Mouse (Mus musculus) kidney, postnatal 10 days (tissue): ENCODE measurements around the gene Mul1.
"Not testable (repeated sequence)": the region's sequence is repeated elsewhere in the genome, so short reads cannot be mapped to it uniquely, and the experiment has no call there.

Experiments used
- DNase-seq: peaks from one replicate; pipeline ENCODE4 v3.0.0; 2021; ENCODE audit warnings: mixed read lengths

The Mul1 gene

DNA sequence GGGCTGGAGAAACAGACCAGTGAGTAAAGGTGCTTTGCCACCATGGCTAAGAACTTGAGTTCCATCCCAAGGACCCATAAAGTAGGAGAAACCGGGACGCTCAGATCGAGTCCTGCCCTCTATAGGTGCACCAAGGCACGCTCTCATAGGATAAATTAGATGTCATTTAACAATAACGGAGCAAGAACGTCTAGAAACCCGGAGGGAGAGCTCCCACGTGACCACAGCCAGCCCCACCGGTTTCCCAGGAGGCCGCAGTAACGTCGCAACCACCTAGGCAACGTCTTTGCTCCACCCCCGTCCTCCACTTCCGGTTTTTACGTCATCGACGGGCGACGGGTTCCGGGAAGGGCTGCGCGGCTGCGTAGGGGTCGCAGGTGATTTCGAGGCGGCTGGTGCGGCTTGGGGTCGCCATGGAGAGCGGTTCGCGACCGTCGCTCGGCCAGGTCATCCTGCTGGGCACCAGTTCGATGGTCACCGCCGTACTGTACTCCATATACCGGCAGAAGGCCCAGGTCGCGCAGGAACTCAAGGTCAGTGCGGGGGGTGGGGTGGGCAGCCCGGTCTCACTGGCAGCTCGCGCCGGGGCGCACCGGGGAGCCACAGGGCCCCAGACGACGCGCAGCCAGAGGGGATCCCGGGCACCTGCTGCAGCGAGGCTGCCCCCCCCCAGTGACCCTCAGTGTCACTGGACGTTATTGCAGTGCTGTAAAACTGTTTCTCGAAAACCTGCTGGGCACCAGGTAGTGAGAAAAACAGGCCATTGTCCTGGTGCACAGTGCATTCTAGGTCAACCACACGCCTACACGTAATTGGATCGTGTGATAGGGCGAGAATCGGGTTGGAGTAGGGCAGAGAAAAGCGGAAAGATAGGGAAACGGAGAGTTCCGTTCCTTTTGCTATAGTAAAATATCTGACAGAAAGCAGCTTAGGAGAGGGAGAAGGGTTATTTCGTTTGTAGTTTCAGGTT is at the start of gene Mul1:
Gene Mul1, plus strand, starts transcription at position 325 of the 970 bp plus-strand sequence.
- peak; percentile 97 for DNase-seq

DNA sequence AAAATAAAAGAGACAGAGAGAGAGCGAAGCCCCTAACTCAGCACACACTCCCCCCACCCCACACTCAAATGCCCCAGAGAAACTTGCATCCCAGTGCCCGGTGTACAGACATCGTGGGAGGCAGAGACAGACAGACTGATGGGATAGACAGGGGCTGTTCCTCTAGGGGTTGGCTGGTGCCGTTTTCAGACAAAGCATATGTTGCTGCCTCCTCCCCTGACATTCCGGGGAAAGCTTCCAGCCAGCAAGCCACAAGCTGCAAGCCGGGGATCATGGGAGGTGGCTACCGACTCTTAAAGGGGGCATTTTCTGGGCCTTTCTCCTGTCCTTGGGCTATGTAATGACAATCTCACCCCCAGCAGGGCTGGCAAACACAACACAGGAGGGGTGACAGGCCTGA is 40.8 kb upstream of the Mul1 start:
- no peak for DNase-seq

DNA sequence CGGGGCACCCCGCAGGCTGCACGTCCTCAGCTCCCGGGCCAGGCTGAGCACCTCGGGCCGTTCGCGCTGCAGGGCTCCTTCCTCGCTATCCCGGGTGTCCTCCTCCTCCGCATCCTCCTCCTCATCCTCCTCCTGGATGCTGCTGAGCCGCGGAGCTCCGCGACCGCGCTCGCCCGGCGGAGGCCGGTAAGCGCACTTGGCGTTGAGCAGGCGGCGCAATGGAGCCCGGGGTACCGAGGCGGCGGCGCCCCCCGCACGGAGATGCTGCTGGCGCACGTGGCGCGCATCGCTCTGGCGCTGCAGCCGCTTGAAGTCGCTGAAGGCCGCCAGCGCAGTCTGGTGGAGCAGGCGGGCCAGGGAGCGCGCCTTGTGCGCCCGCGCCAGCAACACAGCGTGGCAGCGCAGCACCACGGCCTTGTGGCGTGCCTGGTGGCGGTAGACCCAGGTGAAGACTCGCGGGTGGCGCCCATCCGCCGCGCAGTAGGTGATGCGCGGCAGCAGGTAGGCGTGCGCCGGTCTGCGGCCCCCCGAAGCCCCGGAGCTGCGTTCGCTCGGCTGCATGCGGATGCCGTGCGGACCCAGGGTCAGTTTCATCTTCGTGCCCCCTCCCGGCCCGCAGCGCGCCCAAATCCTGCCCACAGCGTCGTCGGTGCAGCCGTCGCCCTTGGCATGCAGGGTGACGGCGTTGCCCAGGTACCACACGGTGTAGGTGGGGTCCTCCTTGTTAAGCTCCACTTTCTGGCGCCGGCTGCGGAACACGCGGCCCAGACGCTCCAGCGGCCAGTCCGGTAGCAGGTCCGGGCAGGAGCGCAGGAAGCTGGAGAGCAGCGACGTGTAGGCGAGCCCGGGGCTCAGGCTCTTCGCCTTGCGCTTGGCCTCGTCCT is 39.1 kb upstream of the Mul1 start:
- peak; percentile 31 for DNase-seq

DNA sequence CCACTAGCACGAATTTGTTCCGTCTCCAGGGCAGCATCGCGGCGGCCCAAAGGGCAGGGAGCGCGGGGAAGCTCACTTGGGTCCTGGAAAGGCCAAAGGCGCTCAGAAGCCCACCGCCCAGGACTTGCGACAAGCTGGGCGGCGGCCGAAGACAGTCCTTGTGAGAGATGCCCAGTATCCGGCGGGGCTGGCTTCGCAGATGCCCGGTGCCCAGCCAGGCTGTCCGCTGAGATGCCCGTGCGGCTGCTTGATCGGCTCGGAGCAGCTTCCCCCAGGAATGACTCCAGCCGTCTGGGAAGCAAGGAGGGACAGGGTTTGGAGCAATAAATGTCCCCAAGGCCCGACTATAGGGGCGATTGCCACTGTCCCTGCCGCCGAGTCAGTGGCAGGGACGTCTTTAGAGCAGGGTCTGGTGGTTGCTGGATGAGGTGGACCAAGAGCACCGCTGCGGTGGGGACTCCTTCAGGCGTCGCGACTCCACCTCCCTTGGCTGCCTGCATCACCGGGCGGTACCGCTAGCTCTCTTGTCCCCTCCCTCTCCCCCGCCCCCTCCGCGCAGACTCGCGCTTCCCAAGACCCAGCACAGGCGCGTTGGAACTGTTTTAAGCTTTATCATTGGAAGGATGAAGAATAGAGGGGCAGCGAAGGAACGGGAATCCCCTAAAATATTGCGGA is 38.4 kb upstream of the Mul1 start, which contains the start of gene Fam43b:
Gene Fam43b, minus strand, starts transcription at position 558 of the 675 bp plus-strand sequence.
- DNase-seq = peak; percentile 72

DNA sequence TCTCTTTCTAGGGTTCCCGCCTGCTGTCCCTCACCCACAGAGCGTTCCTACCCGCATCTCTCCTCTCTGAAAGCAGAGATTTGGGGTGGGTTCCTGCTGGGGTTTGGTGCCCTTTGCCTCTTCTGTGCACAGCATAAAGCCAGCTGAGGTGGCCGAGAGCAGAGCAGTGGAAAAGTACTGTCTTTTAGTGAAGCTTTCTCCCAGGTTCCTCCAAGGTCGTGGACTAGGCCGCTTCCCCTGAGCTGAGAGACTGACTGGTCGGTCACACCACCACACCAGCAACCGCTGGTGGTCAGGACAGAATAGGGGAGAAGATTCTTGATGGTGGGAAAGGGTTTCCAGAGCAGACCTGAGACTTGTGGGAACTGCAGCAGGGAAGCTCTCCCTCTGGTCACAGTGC is 37.8 kb upstream of the Mul1 start:
- no peak for DNase-seq

DNA sequence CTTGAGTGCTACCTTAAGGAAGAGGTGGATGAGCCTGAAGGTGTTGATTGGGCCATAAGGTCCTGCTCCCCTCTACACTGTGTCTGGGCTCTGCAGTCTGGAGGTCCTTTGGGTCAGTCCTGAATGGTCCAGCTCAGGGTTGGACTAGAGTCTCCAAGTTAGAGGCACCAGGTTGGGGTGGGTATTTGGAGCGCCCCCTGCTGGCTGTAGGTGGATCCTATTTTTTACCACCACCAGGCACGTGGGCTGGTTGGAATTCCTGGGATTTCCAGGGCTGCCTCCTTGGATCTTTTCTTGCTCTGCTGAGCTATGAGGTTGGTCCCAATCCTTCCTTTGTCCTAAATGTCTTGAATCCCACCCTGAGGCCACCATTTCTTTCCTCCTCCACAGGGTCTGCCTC is 29.7 kb upstream of the Mul1 start:
- peak; percentile 64 for DNase-seq

DNA sequence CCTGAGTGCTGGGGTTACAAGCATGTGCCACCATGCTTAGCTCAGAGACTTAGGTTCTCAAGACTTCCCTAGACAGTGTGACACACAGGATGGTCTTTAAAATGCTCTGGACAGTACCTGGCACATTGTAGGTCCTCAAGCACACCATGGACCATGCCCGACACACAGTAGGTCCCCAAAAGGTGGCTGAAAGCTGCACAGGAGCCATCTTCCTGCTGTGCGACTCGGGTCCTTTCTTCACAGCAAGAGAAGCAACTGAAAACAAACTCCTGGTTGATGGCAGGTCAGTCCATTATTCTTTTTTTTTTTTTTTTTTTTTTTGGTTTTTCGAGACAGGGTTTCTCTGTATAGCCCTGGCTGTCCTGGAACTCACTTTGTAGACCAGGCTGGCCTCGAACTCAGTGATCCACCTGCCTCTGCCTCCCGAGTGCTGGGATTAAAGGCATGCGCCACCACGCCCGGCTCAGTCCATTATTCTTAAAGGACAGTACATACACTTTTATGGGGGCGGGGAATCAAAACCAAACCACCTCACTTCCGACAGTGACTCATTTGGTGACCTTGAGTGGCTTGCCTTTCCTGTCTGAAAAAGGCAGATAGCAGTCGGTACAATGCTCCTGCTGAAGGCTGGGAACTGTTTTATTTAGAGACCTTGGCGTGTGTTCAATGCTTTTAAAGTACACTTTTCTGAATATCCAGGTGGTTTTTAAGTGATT is 26.8 kb upstream of the Mul1 start:
- DNase-seq = peak; percentile 34

DNA sequence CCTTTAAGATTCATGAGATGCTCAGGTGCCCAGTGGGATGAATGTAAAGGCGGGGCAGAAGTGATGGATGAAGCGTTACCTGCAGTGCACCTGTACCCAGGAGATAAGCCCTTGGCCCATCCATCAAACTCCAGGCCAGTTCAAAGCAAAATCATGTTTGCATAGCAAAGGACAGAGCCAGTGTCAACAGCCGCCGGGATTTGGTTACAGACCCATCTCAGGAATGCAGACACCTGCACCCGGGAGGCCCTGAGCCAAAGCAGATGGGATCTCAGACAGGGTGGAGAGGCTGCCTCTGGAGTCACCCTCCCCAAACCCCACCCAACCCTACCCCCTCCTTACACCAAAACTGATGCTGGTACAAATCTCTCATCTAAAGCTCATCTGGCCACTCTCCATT is 23.5 kb upstream of the Mul1 start:
- DNase-seq = no peak

DNA sequence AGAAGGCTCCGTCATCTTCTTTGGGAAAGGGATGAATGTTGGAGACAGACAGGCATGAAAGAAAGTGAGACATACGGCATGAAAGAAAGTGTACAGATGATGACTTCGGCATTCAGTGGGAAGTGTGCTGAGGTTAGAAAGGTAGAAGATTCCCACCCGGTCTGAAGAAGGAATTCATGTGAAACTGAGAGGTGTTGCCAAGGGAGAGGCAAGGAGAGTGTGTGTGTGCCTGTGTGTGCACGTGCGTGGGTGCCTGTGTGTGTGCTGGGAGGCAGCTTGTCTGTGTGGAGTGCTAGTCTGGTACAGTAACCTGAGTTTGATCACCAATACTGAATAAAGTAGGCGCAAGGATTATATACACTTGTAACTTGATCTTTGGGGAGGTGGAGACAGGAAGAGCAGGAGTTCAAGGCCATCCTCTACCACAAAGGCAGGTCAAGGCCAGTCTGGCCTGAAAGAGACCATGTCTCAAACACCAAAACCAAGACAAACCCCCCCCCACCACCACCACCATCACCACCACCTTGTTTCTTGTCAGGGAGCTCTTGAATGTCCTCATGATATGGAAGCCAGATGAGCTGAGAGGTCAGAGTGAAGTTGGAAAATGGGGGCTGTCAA is 22.9 kb upstream of the Mul1 start:
- DNase-seq = no peak

DNA sequence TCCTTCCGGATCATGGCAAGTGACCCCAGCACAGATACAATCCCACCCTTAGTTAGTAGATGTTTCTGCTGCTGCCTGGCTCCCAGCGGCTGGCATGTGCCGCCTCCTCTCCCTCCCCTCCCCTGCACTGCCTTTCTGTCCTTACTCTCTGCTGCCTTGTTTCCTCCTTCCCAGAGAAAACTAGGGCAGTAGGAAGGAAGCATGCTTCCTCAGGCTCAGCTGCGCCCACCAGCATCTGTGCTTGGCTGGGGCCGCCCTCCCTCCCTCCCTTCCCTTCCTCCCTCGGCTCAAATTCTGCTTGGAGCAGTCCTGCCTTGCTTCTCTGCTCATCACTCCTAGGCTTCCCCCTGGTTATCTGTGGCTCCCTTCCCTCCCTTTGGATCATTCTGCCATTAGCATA is 19.7 kb upstream of the Mul1 start:
- peak; percentile 63 for DNase-seq

DNA sequence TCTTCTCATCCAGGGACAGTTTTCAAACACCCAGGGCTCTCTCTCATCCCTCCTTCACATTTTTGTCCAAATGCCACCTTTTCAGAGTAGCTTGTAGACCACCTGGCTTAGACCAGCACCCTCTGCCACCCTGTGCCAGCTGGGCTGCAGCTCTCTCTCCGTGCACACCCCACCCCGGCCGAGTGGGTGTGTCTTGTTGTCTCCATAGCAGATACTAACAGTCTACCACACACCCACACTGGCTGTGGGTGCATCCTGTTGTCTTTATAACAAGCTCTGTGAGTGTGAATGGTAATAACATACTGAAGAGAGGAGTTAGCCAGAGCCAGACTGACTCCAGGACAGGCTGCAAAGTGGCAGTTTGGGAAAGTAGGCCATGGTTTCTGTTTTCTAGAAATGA is 18.5 kb upstream of the Mul1 start:
- DNase-seq = no peak

DNA sequence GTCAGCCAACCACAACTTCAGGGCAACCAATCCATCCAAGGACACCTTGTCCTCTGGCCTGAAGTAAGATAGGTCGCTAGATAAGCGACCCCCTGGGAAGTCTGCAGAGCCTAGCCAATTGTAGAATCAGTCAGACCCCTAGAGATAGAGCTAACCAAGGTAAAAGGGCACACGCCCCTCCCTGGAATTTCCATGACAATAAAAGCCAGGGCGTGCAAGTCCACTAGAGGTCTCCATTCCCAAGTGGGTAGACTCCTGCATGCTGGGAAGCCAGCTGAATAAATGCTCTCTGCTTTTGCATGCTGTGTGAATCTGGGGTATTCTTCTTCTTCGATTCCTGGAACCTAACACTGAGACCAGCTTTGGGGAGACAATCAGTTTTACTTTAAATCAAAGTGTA is 18.1 kb upstream of the Mul1 start:
- no peak for DNase-seq

DNA sequence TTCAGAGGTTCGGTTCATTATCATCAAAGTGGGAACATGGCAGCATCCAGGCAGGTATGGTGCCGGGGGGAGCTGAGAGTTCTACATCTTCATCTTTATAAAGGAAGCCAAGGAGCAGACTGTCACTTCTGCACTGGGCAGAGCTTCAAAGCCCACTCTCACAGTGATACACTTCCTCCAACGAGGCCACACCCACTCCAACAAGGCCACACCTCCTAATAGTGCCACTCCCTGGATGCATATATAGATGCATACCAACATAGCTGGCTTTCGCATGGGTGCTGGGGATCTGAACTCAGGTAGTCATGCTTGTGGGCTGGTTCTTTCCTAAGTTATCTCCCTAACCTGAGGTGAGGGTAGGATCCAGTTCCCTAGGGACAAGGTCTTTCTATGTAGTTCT is 16.6 kb upstream of the Mul1 start:
- DNase-seq = no peak

DNA sequence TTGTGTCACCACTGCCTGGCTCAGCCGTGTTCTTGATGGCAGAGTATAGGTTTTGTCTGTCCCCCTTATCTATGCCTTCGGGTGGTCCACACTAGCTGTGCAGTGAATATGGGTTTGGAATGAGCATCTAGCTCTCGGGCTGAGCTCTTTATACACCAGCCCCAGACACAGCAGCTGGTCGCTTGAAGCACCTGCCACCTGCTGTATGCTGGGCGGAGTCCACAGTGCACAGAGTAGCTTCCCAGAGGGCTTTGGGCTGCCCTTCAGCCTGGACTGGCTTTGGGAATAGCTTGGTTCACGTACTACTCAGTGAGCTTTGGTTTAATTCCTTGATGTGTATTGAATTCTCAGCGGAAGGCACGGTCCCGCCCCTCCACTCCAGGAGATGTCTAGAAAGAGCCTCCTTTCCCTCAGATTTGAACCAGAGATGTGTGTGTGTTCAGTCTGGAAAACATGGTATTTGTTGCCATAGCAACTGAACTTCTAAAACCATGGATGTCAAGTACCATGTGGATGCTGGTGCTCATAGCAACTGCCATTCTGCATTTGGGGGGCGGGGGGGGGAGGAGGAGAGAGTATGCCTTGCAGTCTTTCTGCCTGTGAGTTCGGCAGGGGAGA is 16.0 kb upstream of the Mul1 start:
- DNase-seq = no peak

DNA sequence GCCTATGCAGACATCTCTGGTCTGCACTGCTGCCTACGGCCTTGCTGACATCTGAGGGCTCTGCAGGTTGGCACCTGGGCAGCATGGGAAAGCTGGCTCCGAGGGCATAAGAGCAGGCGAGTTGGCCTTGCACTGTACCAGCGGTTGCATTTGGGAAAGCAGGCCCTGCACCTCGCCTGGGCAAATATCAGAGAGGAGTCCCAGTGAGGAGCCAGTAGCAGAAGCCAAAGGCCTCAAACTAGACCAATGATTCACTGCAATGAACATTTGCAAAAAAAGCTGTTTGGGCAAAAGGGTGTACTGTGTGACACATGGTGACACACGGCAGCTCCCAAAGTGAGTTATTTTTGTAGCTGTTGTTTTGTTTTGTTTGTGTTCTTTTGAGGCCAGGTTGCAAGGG is 9.4 kb upstream of the Mul1 start:
- DNase-seq = no peak

DNA sequence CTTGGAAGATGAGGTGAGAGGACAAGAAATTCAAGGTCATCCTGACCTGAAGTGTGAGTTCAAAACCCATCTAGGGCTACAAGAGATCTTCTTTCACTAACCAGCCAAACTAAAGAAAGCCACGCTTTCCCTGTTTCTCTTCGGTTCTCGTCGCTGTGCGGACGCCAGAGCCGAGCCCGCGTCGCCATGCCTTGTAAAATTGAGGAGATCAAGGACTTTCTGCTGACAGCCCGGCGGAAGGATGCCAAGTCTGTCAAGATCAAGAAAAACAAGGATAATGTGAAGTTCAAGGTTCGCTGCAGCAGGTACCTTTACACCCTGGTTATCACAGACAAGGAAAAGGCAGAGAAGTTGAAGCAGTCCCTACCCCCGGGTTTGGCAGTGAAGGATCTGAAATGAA is 8.9 kb upstream of the Mul1 start:
- not testable (repeated sequence) for DNase-seq

DNA sequence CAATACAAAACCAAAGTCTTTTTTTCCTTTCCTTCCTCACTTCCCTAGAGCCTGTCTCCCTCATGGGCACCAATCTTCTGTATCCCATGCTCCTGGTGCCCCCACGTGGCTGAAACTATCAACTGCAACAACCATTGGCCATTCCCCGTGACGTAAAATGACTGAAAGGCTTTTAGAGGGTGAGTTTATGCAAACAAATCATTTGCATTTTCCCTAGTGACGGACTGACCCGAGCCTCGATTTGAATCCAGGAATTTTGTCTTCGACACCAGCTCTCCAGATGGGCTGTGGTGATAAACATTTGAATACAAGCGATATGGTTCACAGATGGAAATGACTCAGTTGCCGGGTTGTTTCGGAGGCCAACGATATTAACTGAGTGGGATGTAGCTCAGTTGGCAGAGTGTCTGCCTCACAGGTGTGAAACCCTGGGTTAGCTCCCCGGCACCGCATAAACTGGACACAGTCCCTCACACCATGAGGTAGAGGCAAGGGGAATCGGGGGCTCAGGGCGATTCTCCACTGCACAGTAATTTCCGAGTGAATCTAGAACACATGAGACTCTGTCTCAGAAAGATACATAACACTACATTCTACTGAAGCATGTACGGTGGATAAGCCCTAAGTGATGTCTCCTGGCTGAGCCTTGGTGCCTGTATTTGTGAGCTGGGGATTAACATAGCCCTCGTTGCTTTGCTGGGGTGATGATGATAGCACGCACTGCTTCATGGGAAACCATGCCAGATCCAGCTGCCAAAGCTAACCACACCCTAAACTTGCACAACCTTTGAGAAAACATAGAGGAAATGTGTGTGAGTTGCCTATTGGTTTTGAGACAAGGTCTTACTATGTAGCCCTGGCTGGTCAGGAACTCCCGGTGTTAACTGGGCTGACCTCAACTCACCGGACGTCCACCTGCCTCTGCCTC is 7.4 kb upstream of the Mul1 start:
- peak; percentile 92 for DNase-seq

DNA sequence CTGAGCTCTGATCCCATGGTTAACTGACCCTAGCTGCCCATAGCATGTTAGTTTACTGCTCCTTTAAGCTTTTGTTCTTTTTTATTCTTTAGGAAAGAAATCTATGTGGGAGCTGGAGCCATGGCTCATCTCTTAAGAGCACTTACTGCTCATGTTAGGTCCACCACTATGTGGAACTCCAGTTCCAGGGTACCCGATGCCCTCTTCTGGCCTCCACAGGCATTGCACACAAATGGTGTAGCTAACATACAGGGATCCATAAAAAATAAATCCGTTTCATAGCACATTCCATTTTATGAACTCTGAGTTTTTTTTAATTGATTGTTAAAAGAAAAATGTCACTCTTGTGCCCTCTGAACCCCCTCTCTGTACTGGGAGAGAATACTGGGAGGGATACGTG is 4.7 kb upstream of the Mul1 start:
- DNase-seq = peak; percentile 76

DNA sequence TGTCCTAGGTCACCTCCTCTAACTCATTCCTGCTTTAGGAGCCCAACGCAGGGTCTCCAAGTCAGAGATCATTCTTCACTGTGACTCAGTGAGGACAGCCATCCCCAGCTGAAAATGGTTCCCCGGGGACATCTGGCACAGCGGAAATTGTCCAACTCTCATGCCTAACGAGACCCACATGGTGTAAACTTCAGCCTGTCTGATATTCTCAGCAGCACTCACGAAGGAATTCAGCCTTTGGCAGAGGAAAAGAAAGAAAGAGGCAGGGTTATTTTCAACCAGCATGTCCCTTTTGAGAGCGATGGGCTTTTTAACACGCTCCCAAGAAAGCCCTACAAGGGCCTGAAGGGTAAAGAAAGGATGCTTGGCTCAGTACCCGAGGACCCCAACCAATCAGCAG is 3.1 kb upstream of the Mul1 start:
- DNase-seq = no peak

DNA sequence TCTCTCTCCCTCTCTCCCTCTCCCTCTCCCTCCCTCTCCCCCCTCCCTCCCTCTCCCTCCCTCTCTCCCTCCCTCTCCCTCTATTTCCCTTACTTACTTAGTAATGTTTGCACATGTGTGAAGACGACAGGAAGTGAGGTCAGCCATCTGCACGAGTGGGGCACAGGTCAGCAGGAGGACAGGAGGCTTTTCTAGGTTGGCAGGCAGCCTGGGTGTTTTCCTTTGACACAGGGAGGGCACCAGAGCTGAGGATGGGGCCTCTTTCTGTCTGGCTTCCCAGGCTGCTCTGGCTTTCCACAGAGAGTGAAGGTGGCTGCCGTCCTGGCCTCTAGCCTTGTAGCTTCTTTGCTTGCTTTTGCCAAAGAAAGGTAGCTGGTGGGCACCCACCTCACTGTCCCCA is 5.6 kb downstream of the Mul1 start:
- no peak for DNase-seq
